Mouse (Mus musculus) heart, postnatal 0 days (tissue): ENCODE results near the gene Ndufv3.

Experiments used
- CTCF ChIP-seq: IDR thresholded peaks from 2 replicates; pipeline ENCODE4 v1.5.1; 2016; ENCODE audit warnings: antibody characterized with exemption, control low read depth, low read depth
- EP300 ChIP-seq: IDR thresholded peaks from 2 replicates; pipeline ENCODE4 v1.6.1; 2016; ENCODE audit warnings: antibody characterized with exemption, low read depth

DNA sequence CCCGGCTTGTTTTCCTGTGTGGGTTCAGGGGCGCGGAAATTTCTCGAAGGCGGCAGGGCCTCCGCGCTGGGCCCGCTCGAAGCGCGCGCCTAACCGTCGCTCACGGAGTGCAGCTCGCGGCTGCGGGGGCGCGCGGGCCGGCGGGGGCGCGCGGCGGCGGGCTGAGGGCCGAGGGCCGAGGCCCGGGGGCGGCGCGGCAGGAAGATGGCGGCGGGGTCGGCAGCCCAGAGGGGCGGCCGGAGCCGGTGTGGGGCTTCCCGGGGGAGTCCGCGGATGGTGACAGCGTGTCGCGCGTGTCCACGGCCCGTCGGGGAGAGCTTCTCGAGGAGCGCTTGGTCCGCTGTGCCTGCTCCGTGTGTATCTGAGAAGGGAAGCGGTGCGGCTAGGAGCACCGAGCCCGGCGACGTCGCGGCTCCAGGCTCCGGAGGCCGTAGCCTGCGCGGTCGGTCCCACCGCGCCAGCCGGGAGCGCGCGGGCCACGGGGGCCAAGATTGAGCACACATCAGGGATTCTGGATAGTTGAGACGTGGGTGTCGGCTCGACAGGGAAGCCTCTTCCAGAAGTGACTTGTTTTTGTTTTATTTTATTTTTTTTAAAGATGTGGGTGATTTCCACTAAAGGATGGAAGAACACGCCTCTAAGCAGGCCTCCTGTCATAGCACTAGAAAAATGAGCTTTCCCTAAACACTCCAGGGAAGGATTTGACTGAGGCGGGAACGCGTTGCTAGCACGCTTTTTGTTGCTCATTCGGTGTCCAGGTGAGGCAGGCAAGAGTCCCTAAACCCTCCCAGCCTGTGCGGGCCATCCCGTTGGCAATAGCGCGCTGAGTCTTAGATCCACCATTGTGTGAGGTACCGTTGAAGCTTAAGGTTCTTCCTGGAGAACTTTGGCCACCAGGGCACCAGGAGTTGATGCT lies 45.5 kb downstream of the Ndufv3 start:
- no peak for TF ChIP-seq EP300
- peak; percentile 15; the same call in 1 of the 2 replicates for TF ChIP-seq CTCF
